Mouse (Mus musculus): Measurements from ENCODE around the gene Atxn1. TPM values are rescaled to one million over a fixed set of nuclear protein-coding genes. Genes with fewer than 3 reads are reported as not detected.

The Atxn1 gene
- polyA plus RNA-seq, 1 experiment from 2014 or later, result 11.9 TPM

- Histone ChIP-seq H3K27me3 (replicated peaks; ENCODE audit: insufficient read depth, low read length) (no peaks in the 10 kb centered on the region), H3K4me2 (replicated peaks; ENCODE audit: low read depth, low read length) (no peak overlapping the region), H3K27ac (ENCODE audit: low read length) (no peak overlapping the region), H3K9me3 (ENCODE audit: low read length) (no peaks in the 10 kb centered on the region), H3K4me3 (ENCODE audit: low read depth, low read length) (no peak overlapping the region), H3K9ac (replicated peaks; ENCODE audit: low read depth) (no peak overlapping the region), H3K36me3 (ENCODE audit: insufficient read depth, low read length) (no peaks in the 10 kb centered on the region), H3K4me1 (ENCODE audit: insufficient read depth, low read depth, low read length) (no peaks in the 10 kb centered on the region)
- no peak for DNase-seq (ENCODE audit: low spot score)
- no peak for ATAC-seq
- 55% methylated on average over 2 of the region's 2 CpGs for WGBS
- TF ChIP-seq EP300 (IDR thresholded peaks at IDR 0.05) (no peak), CTCF (IDR thresholded peaks at IDR 0.05) (no peak)
These were observed 112.5 kb downstream of the Atxn1 start for GRCm38 (mm10) chr13:45852288-45852687.

- H3K9me3 ChIP-seq (ENCODE audit: low read length), result no peaks in the 10 kb centered on the region
- H3K36me3 ChIP-seq (ENCODE audit: insufficient read depth, low read length), result no peaks in the 10 kb centered on the region
- no peak overlapping the region for H3K4me2 ChIP-seq (replicated peaks; ENCODE audit: low read depth, low read length)
- H3K4me1 ChIP-seq (ENCODE audit: insufficient read depth, low read depth, low read length), result no peaks in the 10 kb centered on the region
- no peak overlapping the region for H3K4me3 ChIP-seq (ENCODE audit: low read depth, low read length)
- DNase-seq (ENCODE audit: low spot score) (no peak), ATAC-seq (no peak)
- no peaks in the 10 kb centered on the region for H3K27me3 ChIP-seq (replicated peaks; ENCODE audit: insufficient read depth, low read length)
- no peak overlapping the region for H3K27ac ChIP-seq (ENCODE audit: low read length)
- TF ChIP-seq CTCF (IDR thresholded peaks at IDR 0.05) (no peak), EP300 (IDR thresholded peaks at IDR 0.05) (no peak)
- H3K9ac ChIP-seq (replicated peaks; ENCODE audit: low read depth), result no peak overlapping the region
- WGBS, result 69% methylated on average over 2 of the region's 2 CpGs
These were observed 113.1 kb downstream of the Atxn1 start for GRCm38 (mm10) chr13:45851746-45852145.

- 82% methylated on average over 4 of the region's 4 CpGs for WGBS
- Histone ChIP-seq H3K9ac (replicated peaks; ENCODE audit: low read depth) (no peak overlapping the region), H3K9me3 (ENCODE audit: low read length) (no peaks in the 10 kb centered on the region), H3K4me2 (replicated peaks; ENCODE audit: low read depth, low read length) (no peak overlapping the region), H3K27ac (ENCODE audit: low read length) (no peak overlapping the region), H3K4me3 (ENCODE audit: low read depth, low read length) (no peak overlapping the region), H3K27me3 (replicated peaks; ENCODE audit: insufficient read depth, low read length) (no peaks in the 10 kb centered on the region), H3K36me3 (ENCODE audit: insufficient read depth, low read length) (no peaks in the 10 kb centered on the region), H3K4me1 (ENCODE audit: insufficient read depth, low read depth, low read length) (no peaks in the 10 kb centered on the region)
- TF ChIP-seq CTCF (IDR thresholded peaks at IDR 0.05), result no peak
- no peak for TF ChIP-seq EP300 (IDR thresholded peaks at IDR 0.05)
- no peak for DNase-seq (ENCODE audit: low spot score)
- no peak for ATAC-seq
These were observed 113.7 kb downstream of the Atxn1 start for GRCm38 (mm10) chr13:45851156-45851555.

GRCm38 (mm10) chr13:45850181-45850974, 114.4 kb downstream of the Atxn1 start:
- no peak for ATAC-seq
- Histone ChIP-seq H3K9me3 (ENCODE audit: low read length) (no peaks in the 10 kb centered on the region), H3K9ac (replicated peaks; ENCODE audit: low read depth) (no peak overlapping the region), H3K36me3 (ENCODE audit: insufficient read depth, low read length) (no peaks in the 10 kb centered on the region), H3K4me2 (replicated peaks; ENCODE audit: low read depth, low read length) (no peak overlapping the region), H3K4me3 (ENCODE audit: low read depth, low read length) (no peak overlapping the region), H3K27me3 (replicated peaks; ENCODE audit: insufficient read depth, low read length) (no peaks in the 10 kb centered on the region), H3K4me1 (ENCODE audit: insufficient read depth, low read depth, low read length) (no peaks in the 10 kb centered on the region), H3K27ac (ENCODE audit: low read length) (no peak overlapping the region)
- 75% methylated on average over 5 of the region's 5 CpGs for WGBS
- DNase-seq (ENCODE audit: low spot score), result no peak
- TF ChIP-seq EP300 (IDR thresholded peaks at IDR 0.05), result no peak
- TF ChIP-seq CTCF (IDR thresholded peaks at IDR 0.05), result no peak

DNA sequence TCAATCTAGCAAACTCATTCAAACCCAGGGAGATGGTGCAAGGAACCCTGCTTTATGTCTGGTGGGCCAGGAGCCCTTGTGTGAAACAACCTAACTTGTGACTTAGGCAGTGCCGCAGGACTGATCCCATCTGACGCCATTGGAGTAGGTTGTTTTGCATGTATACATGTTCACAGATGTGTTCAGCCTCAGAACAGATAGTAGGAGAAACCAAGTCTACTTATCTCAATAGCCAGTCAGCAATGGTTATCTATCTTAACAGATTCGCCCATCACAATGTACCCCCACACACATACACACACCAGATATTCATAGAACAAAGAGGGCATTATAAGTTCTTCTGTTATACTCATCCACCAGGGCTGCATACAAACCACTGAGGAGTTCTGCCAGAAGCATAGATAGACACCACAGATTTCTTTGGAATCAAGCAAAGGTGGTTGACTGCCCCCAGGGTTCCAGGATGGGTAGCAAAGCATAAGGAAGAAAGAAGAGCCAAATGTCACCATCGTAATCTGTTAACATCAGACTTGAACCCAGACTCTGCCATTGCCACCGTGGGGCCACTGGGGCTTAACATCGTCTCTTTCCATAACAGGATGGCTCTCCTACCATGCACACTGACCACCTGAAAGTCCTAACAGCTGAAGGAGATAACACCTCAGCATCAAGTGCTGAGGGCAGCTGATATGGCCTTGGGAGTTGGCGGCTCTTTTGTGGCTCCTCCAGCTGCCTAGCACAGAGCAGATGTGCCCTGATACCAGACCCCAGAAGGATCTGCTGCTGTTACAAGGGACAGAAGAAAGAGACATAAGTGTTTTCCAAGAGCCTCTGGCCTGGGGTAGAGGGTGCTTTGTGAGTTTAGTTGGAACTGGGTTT, 115.4 kb downstream of the Atxn1 start:
- 92% methylated on average over 7 of the region's 7 CpGs for WGBS
- Histone ChIP-seq H3K4me1 (ENCODE audit: insufficient read depth, low read depth, low read length) (no peaks in the 10 kb centered on the region), H3K4me3 (ENCODE audit: low read depth, low read length) (no peak overlapping the region), H3K27ac (ENCODE audit: low read length) (no peak overlapping the region), H3K9ac (replicated peaks; ENCODE audit: low read depth) (no peak overlapping the region), H3K9me3 (ENCODE audit: low read length) (no peaks in the 10 kb centered on the region), H3K4me2 (replicated peaks; ENCODE audit: low read depth, low read length) (no peak overlapping the region), H3K36me3 (ENCODE audit: insufficient read depth, low read length) (no peaks in the 10 kb centered on the region), H3K27me3 (replicated peaks; ENCODE audit: insufficient read depth, low read length) (no peaks in the 10 kb centered on the region)
- ATAC-seq (no peak), DNase-seq (ENCODE audit: low spot score) (no peak)
- TF ChIP-seq CTCF (IDR thresholded peaks at IDR 0.05), result no peak
- no peak for TF ChIP-seq EP300 (IDR thresholded peaks at IDR 0.05)

DNA sequence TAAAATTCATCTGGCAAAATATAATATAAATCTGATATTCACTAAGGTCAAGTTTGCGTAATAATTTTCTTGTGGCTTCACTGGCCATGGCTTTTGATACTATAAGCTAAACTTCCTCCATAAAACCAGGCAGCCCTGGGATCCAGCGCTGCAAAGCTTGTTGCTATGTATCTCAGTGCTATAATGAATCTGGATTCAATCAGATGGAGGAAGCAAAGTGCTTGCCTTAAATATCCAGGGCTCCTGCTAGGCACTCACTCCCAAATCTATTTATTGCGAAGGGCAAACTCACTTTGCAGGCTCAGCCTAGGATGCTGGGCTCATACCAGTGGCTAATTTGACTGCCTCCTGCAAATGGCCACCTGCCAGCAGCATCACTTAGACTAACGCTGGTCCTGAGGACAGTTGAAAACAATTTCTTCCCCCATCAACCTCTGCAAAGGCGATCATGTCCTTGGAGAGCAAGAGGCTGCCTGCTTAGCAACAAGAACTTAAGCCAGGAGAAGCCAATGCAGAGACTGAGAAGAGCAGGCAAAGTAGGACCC, 122.2 kb downstream of the Atxn1 start:
- Histone ChIP-seq H3K36me3 (ENCODE audit: insufficient read depth, low read length) (no peaks in the 10 kb centered on the region), H3K27me3 (replicated peaks; ENCODE audit: insufficient read depth, low read length) (no peaks in the 10 kb centered on the region), H3K27ac (ENCODE audit: low read length) (no peak overlapping the region), H3K4me2 (replicated peaks; ENCODE audit: low read depth, low read length) (no peak overlapping the region), H3K9ac (replicated peaks; ENCODE audit: low read depth) (no peak overlapping the region), H3K4me3 (ENCODE audit: low read depth, low read length) (no peak overlapping the region), H3K9me3 (ENCODE audit: low read length) (no peaks in the 10 kb centered on the region), H3K4me1 (ENCODE audit: insufficient read depth, low read depth, low read length) (no peaks in the 10 kb centered on the region)
- no peak for DNase-seq (ENCODE audit: low spot score)
- TF ChIP-seq CTCF (IDR thresholded peaks at IDR 0.05), result no peak
- TF ChIP-seq EP300 (IDR thresholded peaks at IDR 0.05), result no peak
- 82% methylated on average over 5 of the region's 5 CpGs for WGBS
- no peak for ATAC-seq

Measured in lung, postnatal 0 days (tissue).